Mouse (Mus musculus) layer of hippocampus, adult 2 months (tissue): Measurements from ENCODE around the gene Astn2. TPM values are rescaled to one million over a fixed set of nuclear protein-coding genes. Genes with fewer than 3 reads are reported as not detected.

Source experiments
- DNase-seq, 2 experiments: peaks; one replicate each; pipeline ENCODE4 v3.0.0; 2022; ENCODE audit warnings: low spot score in 2 of 2
- H3K27ac ChIP-seq: fragments of 200-600 bp; 2 replicates; pipeline ENCODE4 v1.8.1; 2022
- H3K4me3 ChIP-seq: fragments of 200-600 bp; 2 replicates; pipeline ENCODE4 v1.8.1; 2022; ENCODE audit warnings: mild to moderate bottlenecking
- CTCF ChIP-seq: fragments of 200-600 bp; conservative IDR thresholded peaks from 2 replicates; pipeline ENCODE4 v1.8.1; 2022; ENCODE audit warnings: antibody characterized with exemption, mild to moderate bottlenecking, moderate library complexity
- long read RNA-seq, 2 experiments: library from polyadenylated mRNA; stranded (forward); transcript quantifications; one replicate each; pipeline ENCODE4 v2.0.0; 2021; ENCODE audit warnings: borderline mapping rate in 2 of 2
- total RNA-seq, 2 experiments: library from RNA; stranded (reverse); gene quantifications; 2 replicates each; pipeline ENCODE4 v1.2.3; 2021

Astn2 gene
- total RNA-seq: 10 to 100 TPM; 22.8 to 23.1 TPM
- long read RNA-seq, experiment 1, partial matches to known transcripts: 0 of 59 reads
- long read RNA-seq, experiment 1, other reads (novel, unspliced or antisense): 59 of 59 reads
- long read RNA-seq, experiment 2, partial matches to known transcripts: 0 of 89 reads
- long read RNA-seq, experiment 2, other reads (novel, unspliced or antisense): 89 of 89 reads

DNA sequence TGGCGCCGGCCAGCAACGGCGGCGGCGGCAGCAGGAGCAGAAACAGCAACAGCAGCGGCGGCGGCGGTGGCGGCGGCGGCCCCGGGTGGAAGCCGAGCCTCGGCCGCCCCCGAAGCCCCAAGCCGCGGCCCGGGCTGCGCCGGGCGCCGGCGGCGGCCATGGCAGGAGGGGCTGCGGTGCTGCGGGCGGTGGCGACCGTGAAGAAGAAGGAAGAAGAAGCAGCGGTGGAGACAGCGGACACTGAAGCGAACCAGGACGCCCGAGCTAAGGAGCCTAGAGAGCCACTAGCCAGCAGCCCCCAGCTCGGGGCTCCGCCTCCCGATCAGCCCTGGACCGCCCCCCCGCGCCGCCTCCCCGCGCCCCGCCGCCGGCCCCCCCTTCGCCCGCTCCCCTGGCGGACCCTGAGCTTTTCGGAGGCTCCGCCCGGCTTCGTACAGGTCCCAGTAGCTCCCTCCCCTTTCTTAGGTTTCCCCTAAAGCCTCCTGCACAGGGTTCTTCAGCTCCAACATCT, at the start of gene Astn2:
Astn2 (minus strand) TSS at position 411 of the 511 bp plus-strand sequence.
- peak within 1 kb of the TSS; percentile 72 for H3K4me3 ChIP-seq
- no peak for TF ChIP-seq CTCF
- DNase-seq: peak in 1 of 2 experiments; percentile 32
- peak within 1 kb of the TSS; percentile 75 for H3K27ac ChIP-seq

GRCm38 (mm10) chr4:66450115-66450514, 45.7 kb upstream of the Astn2 start:
- TF ChIP-seq CTCF: peak; percentile 67

GRCm38 (mm10) chr4:66431256-66431655, 26.8 kb upstream of the Astn2 start:
- no peak for TF ChIP-seq CTCF
- DNase-seq: no peak
- H3K27ac ChIP-seq: no peak overlapping the region

More at GRCm38 (mm10) chr4:66450115-66450514, 45.7 kb upstream of the Astn2 start:
- Histone ChIP-seq H3K4me3 (no peak overlapping the region), H3K27ac (no peak overlapping the region)
- DNase-seq: peak in 1 of 2 experiments; percentile 0

GRCm38 (mm10) chr4:66425804-66426203, 21.4 kb upstream of the Astn2 start:
- TF ChIP-seq CTCF: no peak
- peak in 1 of 2 experiments; percentile 22 for DNase-seq
- Histone ChIP-seq H3K4me3 (no peak overlapping the region), H3K27ac (no peak overlapping the region)

More at GRCm38 (mm10) chr4:66431256-66431655, 26.8 kb upstream of the Astn2 start:
- no peak overlapping the region for H3K4me3 ChIP-seq

DNA sequence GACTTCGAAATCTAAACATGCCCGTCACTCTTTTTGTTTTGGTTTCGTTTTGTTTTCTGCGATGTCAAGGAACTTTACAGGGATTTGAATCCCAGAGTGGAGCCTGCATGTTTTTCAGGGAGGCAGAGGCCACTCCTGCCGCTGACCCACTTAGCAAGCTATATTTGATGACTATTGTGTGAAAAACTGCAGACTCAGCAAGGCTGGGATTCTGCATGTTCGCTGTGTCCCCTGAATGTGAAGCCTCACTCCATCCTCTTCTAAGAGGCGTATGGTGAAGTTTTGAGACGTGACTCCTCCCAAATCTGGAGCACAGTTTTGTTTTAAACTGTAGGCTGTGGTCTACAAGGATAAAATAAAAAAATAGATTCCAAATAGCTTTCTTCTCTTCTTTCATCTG, 10.4 kb upstream of the Astn2 start:
- Histone ChIP-seq H3K4me3 (no peak overlapping the region), H3K27ac (no peak overlapping the region)
- no peak for DNase-seq
- no peak for TF ChIP-seq CTCF

- no peak for TF ChIP-seq CTCF
- no peak overlapping the region for H3K27ac ChIP-seq
- no peak overlapping the region for H3K4me3 ChIP-seq
- no peak for DNase-seq
Measured at GRCm38 (mm10) chr4:66405086-66405485, 675 bp upstream of the Astn2 start.

DNA sequence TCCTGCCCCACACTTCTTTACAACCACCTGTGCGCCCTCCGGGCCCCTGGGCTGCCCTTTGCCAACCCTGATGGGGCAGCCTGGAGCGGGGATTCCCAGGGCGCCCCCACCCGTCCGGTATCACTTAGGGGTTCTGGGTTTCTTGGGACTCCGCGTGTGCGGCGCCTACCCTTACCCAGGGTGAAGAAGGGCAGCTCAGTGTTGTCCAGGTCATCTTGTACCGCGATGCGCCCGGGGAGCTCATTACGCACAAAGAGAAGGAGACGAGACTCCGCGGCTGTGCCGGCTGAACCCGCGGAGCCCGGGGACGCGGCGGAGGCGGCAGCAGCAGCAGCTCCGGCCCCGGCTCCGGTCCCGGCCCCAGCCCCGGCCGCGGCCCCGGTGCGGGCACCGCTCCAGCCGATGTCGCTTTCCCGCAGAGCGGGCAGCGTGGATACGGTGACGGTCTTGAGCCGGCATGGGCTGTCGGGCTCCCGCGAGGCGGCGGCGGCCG, 657 bp downstream of the Astn2 start:
- TF ChIP-seq CTCF: no peak
- Histone ChIP-seq H3K4me3 (peak overlapping the region; percentile 72), H3K27ac (peak overlapping the region; percentile 75)
- no peak for DNase-seq

GRCm38 (mm10) chr4:66403116-66403707, 1.2 kb downstream of the Astn2 start:
- no peak for DNase-seq
- Histone ChIP-seq H3K4me3 (peak overlapping the region; percentile 72), H3K27ac (peak overlapping the region; percentile 75; the same call in 1 of the 2 replicates)
- TF ChIP-seq CTCF: no peak

GRCm38 (mm10) chr4:66402611-66403010, 1.8 kb downstream of the Astn2 start:
- TF ChIP-seq CTCF: no peak
- no peak overlapping the region for H3K27ac ChIP-seq
- peak overlapping the region; percentile 72 for H3K4me3 ChIP-seq
- peak in 1 of 2 experiments; percentile 25 for DNase-seq

GRCm38 (mm10) chr4:66401186-66401681, 3.2 kb downstream of the Astn2 start:
- no peak overlapping the region for H3K27ac ChIP-seq
- TF ChIP-seq CTCF: peak; percentile 88
- peak; percentile 42 to 71 for DNase-seq
- H3K4me3 ChIP-seq: peak overlapping the region; percentile 41

DNA sequence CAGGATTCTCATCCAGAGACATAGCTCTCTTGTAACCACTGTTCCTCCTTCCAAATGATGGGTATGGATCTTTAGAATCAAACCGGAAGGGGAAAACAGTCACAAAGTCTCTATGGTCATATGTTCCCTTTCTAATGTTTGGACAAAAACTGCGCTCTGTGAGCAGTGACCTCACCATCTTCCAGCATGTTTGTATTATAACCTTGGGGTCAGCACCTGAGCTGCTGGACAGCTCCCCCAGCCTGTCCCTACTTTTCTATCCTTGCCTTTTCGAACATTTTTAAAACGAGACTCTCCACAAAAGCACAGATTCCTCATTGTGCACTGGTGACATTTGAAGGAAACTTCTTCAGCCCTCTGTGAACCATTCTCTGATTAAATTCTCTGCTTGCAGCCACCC, 5.3 kb downstream of the Astn2 start:
- no peak for TF ChIP-seq CTCF
- DNase-seq: no peak
- Histone ChIP-seq H3K4me3 (no peak overlapping the region), H3K27ac (no peak overlapping the region)

GRCm38 (mm10) chr4:66397216-66397615, 7.2 kb downstream of the Astn2 start:
- TF ChIP-seq CTCF: no peak

GRCm38 (mm10) chr4:66393294-66393693, 11.1 kb downstream of the Astn2 start:
- TF ChIP-seq CTCF: no peak; the same call in 1 of the 2 replicates
- DNase-seq: peak; percentile 23 to 51
- Histone ChIP-seq H3K27ac (no peak overlapping the region), H3K4me3 (no peak overlapping the region)

More at GRCm38 (mm10) chr4:66397216-66397615, 7.2 kb downstream of the Astn2 start:
- Histone ChIP-seq H3K27ac (no peak overlapping the region), H3K4me3 (no peak overlapping the region)
- DNase-seq: no peak
